Mouse (Mus musculus) cerebellum, postnatal 36 days (tissue): ENCODE measurements at regions not wholly inside any gene's neighbourhood (a gene's known extent, or its start where the extent isn't known, plus 50 kb on each side); places are given as distances from the start of the nearest gene placed in this dataset.
"Not testable (repeated sequence)": the region's sequence is repeated elsewhere in the genome, so short reads cannot be mapped to it uniquely, and the experiment has no call there.

ENCODE experiments used
- DNase-seq, 2 experiments: peaks; one replicate each; pipeline ENCODE4 v3.0.0; 2021 to 2022; ENCODE audit warnings: mixed read lengths in 2 of 2

DNA sequence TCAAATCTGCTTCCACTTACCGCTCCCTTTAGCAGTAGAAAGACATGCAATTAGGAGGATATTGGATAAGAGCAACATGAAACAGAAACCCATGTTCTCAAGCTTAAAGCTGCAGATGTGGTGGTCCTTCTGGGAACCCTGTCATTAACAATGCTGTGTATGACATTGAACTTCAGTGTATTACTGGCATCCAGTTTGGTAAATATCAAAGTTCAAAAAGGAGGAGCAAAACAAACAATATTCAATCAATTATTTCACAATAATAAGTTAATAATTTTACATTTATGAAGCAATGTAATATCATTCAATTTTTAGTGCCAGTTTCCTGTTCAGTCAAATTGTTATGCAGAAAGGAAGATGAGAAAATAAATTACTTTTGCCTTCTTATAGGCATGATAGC, 160.3 kb upstream of the Cfhr2 start:
- no peak for DNase-seq

DNA sequence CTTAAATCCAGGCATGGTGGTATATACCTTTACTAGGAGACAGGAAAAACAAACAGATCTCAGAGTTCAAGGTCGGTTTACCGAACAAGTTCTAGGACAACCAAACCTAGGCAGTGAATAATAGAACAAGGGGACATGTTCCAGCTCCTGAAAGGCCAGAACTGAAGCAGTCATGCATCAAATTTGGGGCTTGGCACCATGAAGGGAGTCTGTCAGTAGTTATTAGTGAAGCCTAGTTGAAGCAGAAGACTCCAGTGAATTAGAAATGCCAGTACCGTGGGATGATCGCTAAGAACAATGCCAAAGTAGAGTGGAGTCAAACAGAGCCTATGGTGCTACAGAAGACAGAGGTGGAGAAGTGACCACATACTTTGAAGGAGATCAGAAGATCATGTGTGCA, 127.5 kb upstream of the Cfhr2 start:
- peak; percentile 33 to 49 for DNase-seq

DNA sequence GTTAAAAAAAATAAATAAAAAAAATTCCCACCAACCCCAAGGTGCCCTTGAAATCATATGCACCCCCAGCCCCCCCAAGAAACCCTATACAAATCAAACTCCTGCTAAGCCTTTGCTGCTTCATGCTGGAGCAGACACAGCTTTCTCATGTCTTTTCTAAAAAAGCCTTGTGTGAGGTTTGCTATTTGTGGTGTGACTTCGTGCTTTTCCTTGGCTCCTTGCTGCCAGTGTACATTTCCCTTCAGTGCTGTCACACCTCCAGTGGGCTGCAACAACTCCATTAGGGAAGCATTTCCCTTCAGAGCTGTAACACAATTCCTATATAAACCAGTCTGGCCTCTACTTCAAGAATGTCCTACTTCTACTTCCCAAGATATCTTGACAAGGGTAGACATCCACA, 93.3 kb upstream of the Cfhr2 start:
- no peak for DNase-seq

DNA sequence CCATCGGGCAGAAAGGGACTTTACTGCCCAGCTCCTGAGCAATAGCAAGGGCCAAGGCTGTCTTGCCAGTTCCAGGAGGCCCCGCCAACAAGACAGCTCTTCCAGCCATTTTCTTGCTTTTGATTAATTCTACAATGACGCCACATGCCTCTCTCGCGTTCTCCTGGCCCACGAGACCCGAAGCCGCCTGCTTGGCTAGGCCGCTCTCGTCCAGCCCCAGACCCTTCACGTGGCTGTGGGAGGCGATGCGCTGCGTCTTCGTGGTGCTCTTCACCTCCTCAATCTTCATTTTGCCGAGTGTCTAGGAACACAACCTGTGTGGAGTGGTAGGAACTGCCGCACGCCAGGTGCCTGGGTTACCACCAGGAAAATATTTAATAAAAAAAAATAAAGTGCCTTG, 70.8 kb upstream of the Cfhr2 start:
- DNase-seq: not testable (repeated sequence)
